Mouse (Mus musculus): ENCODE measurements at regions not wholly inside any gene's neighbourhood (a gene's known extent, or its start where the extent isn't known, plus 50 kb on each side); places are given as distances from the start of the nearest gene placed in this dataset.

DNA sequence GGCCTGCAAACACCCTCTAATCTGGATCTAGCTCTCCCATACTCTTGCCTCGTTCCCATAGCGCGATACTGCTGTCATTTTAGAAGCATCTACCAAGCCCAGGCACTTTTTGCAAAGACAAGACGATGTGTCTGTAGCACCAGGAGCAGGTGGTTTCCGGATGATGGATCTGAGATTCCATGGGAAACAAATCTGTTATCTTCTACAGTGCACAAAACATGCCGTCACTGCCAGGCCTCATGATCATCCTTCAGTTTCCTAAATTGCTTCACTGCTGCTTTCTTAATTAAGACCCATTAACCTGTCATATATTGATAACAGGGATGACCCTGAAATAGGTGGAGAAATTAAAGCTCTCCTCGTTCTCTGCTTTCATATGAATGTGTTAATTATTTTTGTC is 232.9 kb downstream of the Zfp619 start:
- no peak for DNase-seq (ENCODE audit: low spot score)
- WGBS: 85% methylated on average over 7 of the region's 7 CpGs
- ATAC-seq (replicated peaks; ENCODE audit: low FRiP score, low read depth): no peak
- Histone ChIP-seq H3K4me2 (ENCODE audit: low read length) (no peak overlapping the region), H3K4me1 (replicated peaks; ENCODE audit: insufficient read depth, low read length) (no peaks in the 10 kb centered on the region), H3K9ac (ENCODE audit: low read depth, low read length) (no peak overlapping the region), H3K36me3 (ENCODE audit: insufficient read depth, low read length) (no peaks in the 10 kb centered on the region), H3K27me3 (ENCODE audit: insufficient read depth, low read length) (no peaks in the 10 kb centered on the region), H3K4me3 (replicated peaks; ENCODE audit: low read depth, low read length) (no peak overlapping the region), H3K9me3 (replicated peaks; ENCODE audit: low read length) (no peaks in the 10 kb centered on the region), H3K27ac (no peak overlapping the region)
- TF ChIP-seq CTCF (IDR thresholded peaks at IDR 0.05; ENCODE audit: low read depth): no peak

DNA sequence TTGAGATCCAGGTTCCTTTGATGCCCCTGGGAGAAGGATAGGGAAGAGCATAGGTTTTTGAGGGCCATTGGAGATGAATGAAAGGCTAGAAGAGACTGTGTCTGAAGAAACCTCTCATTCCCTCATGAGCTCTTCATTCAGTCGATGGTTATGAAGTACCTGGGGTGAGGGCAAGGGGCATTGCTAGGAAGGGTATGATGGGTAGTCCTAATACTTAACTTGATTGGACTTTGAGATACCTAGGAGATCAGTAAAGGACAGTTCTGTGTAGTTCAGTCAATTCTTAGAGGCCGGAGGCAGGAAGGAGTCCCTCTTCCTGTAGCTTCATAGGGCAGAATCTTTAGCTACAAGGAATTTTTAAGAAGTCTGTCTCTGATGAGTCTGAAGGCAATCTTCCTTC is 246.8 kb downstream of the Zfp619 start:
- TF ChIP-seq CTCF (IDR thresholded peaks at IDR 0.05; ENCODE audit: low read depth): no peak
- no peak overlapping the region for H3K4me3 ChIP-seq (replicated peaks; ENCODE audit: low read depth, low read length)
- no peak overlapping the region for H3K27ac ChIP-seq
- no peaks in the 10 kb centered on the region for H3K36me3 ChIP-seq (ENCODE audit: insufficient read depth, low read length)
- 87% methylated on average over 2 of the region's 2 CpGs for WGBS
- H3K9ac ChIP-seq (ENCODE audit: low read depth, low read length): no peak overlapping the region
- H3K4me1 ChIP-seq (replicated peaks; ENCODE audit: insufficient read depth, low read length): no peaks in the 10 kb centered on the region
- DNase-seq (ENCODE audit: low spot score) (no peak), ATAC-seq (replicated peaks; ENCODE audit: low FRiP score, low read depth) (no peak)
- no peaks in the 10 kb centered on the region for H3K27me3 ChIP-seq (ENCODE audit: insufficient read depth, low read length)
- no peak overlapping the region for H3K4me2 ChIP-seq (ENCODE audit: low read length)
- H3K9me3 ChIP-seq (replicated peaks; ENCODE audit: low read length): no peaks in the 10 kb centered on the region

DNA sequence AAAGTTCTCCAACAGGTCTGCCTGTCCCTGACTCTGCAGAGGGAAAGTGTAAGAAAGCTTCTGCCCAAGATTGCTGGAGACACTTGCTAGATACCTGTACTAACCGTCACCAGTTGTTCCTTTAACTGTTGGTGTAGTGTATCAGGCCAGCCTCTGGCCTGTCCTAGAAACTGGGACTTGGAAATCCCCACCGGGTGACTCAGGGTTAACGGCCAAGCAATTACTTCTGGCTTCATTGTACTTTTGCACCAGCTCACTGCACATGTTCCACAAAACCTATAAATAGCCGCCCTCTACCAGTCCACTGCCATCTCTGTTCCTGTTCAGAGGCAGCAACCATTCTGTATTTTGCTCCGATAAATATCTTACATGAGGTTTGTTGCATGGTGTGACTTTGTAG is 247.5 kb downstream of the Zfp619 start:
- no peak overlapping the region for H3K27ac ChIP-seq
- H3K4me1 ChIP-seq (replicated peaks; ENCODE audit: insufficient read depth, low read length): no peaks in the 10 kb centered on the region
- TF ChIP-seq CTCF (IDR thresholded peaks at IDR 0.05; ENCODE audit: low read depth): no peak
- H3K4me3 ChIP-seq (replicated peaks; ENCODE audit: low read depth, low read length): no peak overlapping the region
- no peaks in the 10 kb centered on the region for H3K9me3 ChIP-seq (replicated peaks; ENCODE audit: low read length)
- H3K9ac ChIP-seq (ENCODE audit: low read depth, low read length): no peak overlapping the region
- no peaks in the 10 kb centered on the region for H3K36me3 ChIP-seq (ENCODE audit: insufficient read depth, low read length)
- H3K27me3 ChIP-seq (ENCODE audit: insufficient read depth, low read length): no peaks in the 10 kb centered on the region
- H3K4me2 ChIP-seq (ENCODE audit: low read length): no peak overlapping the region
- peak; percentile 52; the same call in 1 of the 2 replicates for ATAC-seq (replicated peaks; ENCODE audit: low FRiP score, low read depth)
- no peak for DNase-seq (ENCODE audit: low spot score)
- WGBS: 52% methylated on average over 5 of the region's 5 CpGs

DNA sequence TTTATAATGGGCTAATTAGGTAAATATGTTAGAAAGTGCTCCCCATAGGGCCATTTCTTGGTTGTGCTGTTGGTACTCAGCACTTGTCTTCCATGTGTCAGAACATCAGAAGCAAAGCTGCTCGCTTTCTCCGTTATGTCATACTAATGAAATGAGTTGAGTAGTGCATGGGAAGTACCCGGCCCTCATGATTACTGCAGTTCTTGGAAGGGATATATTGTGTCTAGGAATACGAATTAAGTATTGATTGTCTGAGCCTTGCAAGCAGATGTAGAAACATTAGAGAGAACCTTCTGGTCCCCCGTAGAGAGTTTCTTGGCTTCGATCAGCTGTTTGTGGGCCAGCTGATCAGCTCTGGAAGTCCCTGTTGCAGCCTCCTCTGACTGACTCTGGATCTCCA is 255.7 kb downstream of the Zfp619 start:
- Histone ChIP-seq H3K4me1 (replicated peaks; ENCODE audit: insufficient read depth, low read length) (no peaks in the 10 kb centered on the region), H3K36me3 (ENCODE audit: insufficient read depth, low read length) (no peaks in the 10 kb centered on the region), H3K4me3 (replicated peaks; ENCODE audit: low read depth, low read length) (no peak overlapping the region), H3K27ac (no peak overlapping the region), H3K27me3 (ENCODE audit: insufficient read depth, low read length) (no peaks in the 10 kb centered on the region), H3K9ac (ENCODE audit: low read depth, low read length) (no peak overlapping the region), H3K9me3 (replicated peaks; ENCODE audit: low read length) (no peaks in the 10 kb centered on the region), H3K4me2 (ENCODE audit: low read length) (no peak overlapping the region)
- 93% methylated on average over 6 of the region's 6 CpGs for WGBS
- no peak for DNase-seq (ENCODE audit: low spot score)
- TF ChIP-seq CTCF (IDR thresholded peaks at IDR 0.05; ENCODE audit: low read depth): no peak
- ATAC-seq (replicated peaks; ENCODE audit: low FRiP score, low read depth): no peak

DNA sequence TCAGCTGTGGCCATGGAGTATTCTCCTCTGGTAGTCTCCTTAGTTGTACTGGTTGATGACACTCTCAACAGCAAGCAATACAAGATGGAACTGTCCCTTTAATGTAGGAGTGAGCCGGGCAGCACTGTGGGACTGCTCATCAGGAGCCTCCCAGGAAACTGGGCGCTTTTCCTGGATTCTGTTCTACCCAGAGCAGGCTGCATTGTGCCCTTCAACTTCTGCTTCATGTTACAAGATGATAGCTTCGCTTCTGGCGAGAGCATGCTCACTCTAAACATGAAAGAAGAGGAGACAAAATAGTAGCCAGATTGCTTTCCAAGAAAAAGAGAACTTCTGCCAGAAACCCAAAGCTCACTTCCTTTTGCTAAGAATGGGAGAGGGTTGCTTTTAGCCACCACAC is 271.8 kb downstream of the Zfp619 start:
- no peak overlapping the region for H3K9ac ChIP-seq (ENCODE audit: low read depth, low read length)
- no peak for ATAC-seq (replicated peaks; ENCODE audit: low FRiP score, low read depth)
- WGBS: 76% methylated on average over 4 of the region's 4 CpGs
- TF ChIP-seq CTCF (IDR thresholded peaks at IDR 0.05; ENCODE audit: low read depth): no peak
- no peaks in the 10 kb centered on the region for H3K36me3 ChIP-seq (ENCODE audit: insufficient read depth, low read length)
- no peaks in the 10 kb centered on the region for H3K27me3 ChIP-seq (ENCODE audit: insufficient read depth, low read length)
- no peaks in the 10 kb centered on the region for H3K4me1 ChIP-seq (replicated peaks; ENCODE audit: insufficient read depth, low read length)
- no peak for DNase-seq (ENCODE audit: low spot score)
- H3K27ac ChIP-seq: no peak overlapping the region
- H3K4me2 ChIP-seq (ENCODE audit: low read length): no peak overlapping the region
- no peaks in the 10 kb centered on the region for H3K9me3 ChIP-seq (replicated peaks; ENCODE audit: low read length)
- no peak overlapping the region for H3K4me3 ChIP-seq (replicated peaks; ENCODE audit: low read depth, low read length)

DNA sequence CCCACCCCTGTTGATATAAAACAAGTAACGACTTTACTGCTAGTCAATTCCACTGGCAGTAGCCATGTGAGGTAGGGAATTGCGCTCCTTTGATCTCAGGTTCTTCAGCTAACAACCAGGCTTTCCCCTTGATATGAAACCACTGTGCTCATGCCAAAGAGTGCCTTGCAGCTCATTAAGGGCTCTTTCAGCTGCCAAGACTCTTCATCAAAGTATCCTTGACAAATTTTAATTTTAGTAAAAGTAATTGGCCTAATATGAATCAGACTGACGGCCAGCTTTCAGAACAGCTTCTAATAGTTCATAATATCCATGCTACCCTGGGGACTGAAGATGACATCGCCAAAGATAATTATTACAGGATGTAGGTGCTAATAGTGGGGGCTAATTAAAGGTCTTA is 272.3 kb downstream of the Zfp619 start:
- DNase-seq (ENCODE audit: low spot score) (no peak), ATAC-seq (replicated peaks; ENCODE audit: low FRiP score, low read depth) (no peak)
- no peaks in the 10 kb centered on the region for H3K27me3 ChIP-seq (ENCODE audit: insufficient read depth, low read length)
- no peaks in the 10 kb centered on the region for H3K9me3 ChIP-seq (replicated peaks; ENCODE audit: low read length)
- H3K9ac ChIP-seq (ENCODE audit: low read depth, low read length): no peak overlapping the region
- H3K4me2 ChIP-seq (ENCODE audit: low read length): no peak overlapping the region
- no peaks in the 10 kb centered on the region for H3K4me1 ChIP-seq (replicated peaks; ENCODE audit: insufficient read depth, low read length)
- 78% methylated on average over 4 of the region's 4 CpGs for WGBS
- H3K36me3 ChIP-seq (ENCODE audit: insufficient read depth, low read length): no peaks in the 10 kb centered on the region
- TF ChIP-seq CTCF (IDR thresholded peaks at IDR 0.05; ENCODE audit: low read depth): no peak
- no peak overlapping the region for H3K4me3 ChIP-seq (replicated peaks; ENCODE audit: low read depth, low read length)
- no peak overlapping the region for H3K27ac ChIP-seq

DNA sequence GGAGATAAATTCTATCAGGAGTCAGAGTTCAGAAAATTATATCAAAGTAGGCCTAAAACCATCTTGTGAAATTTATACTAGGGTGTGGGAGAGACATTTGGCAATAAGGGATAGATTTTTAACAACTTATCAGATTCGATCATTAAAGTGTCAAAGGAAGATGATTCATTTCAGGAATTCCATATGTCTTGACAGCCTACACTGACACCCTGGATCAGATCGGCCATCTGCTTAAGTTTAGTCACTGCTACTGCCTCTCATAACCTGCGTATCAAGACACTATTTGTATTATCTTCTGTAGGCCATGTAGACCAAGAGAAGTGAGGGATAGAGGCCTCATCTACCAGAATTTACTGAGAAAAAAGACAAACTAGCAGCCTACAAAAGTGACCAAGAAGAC is 277.2 kb downstream of the Zfp619 start:
- Histone ChIP-seq H3K9me3 (replicated peaks; ENCODE audit: low read length) (no peaks in the 10 kb centered on the region), H3K4me1 (replicated peaks; ENCODE audit: insufficient read depth, low read length) (no peaks in the 10 kb centered on the region), H3K27ac (no peak overlapping the region), H3K27me3 (ENCODE audit: insufficient read depth, low read length) (no peaks in the 10 kb centered on the region), H3K9ac (ENCODE audit: low read depth, low read length) (no peak overlapping the region), H3K4me2 (ENCODE audit: low read length) (no peak overlapping the region), H3K36me3 (ENCODE audit: insufficient read depth, low read length) (no peaks in the 10 kb centered on the region), H3K4me3 (replicated peaks; ENCODE audit: low read depth, low read length) (no peak overlapping the region)
- no peak for DNase-seq (ENCODE audit: low spot score)
- 83% methylated on average over 3 of the region's 3 CpGs for WGBS
- ATAC-seq (replicated peaks; ENCODE audit: low FRiP score, low read depth): no peak
- TF ChIP-seq CTCF (IDR thresholded peaks at IDR 0.05; ENCODE audit: low read depth): no peak

Measured in kidney, postnatal 0 days (tissue).